Mouse (Mus musculus) MEL (cell line): ENCODE results near the gene Cisd2. TPM values are rescaled to one million over a fixed set of nuclear protein-coding genes. Genes with fewer than 3 reads are reported as not detected.

Experiments used
- DNase-seq: peaks from one replicate; pipeline ENCODE4 v3.0.0; 2011; ENCODE audit warnings: low read depth, low spot score
- H3K27ac ChIP-seq: 2 replicates; pipeline ENCODE4 v1.5.1; 2012; ENCODE audit warnings: low read depth, mild to moderate bottlenecking, control low read depth, low read length, moderate library complexity; ENCODE audit not compliant: control insufficient read depth
- H3K27me3 ChIP-seq, 2 experiments: fragments of 150-350 bp in 1 of 2; sonication (generic) in 1 of 2; 2 replicates each; pipeline ENCODE4 v1.6.1; 2012; ENCODE audit warnings: low read length in 2 of 2, mild to moderate bottlenecking in 2 of 2, improper control_type of control experiment in 1 of 2, moderate library complexity in 1 of 2; ENCODE audit not compliant: insufficient read depth in 2 of 2, control insufficient read depth in 1 of 2
- H3K36me3 ChIP-seq, 2 experiments: 2 replicates each; pipeline ENCODE4 v1.6.1; 2012 to 2014; ENCODE audit warnings: low read length in 2 of 2, improper control_type of control experiment in 1 of 2, inconsistent platforms in 1 of 2, mild to moderate bottlenecking in 1 of 2; ENCODE audit not compliant: insufficient read depth in 2 of 2, control insufficient read depth in 1 of 2
- H3K4me1 ChIP-seq, 2 experiments: fragments of 150-350 bp in 1 of 2; sonication (generic) in 1 of 2; 2 replicates each; pipeline ENCODE4 v1.6.1; 2012; ENCODE audit warnings: low read length in 2 of 2, improper control_type of control experiment in 1 of 2, mild to moderate bottlenecking in 1 of 2; ENCODE audit not compliant: insufficient read depth in 2 of 2, control insufficient read depth in 1 of 2
- H3K4me3 ChIP-seq, 2 experiments: fragments of 150-350 bp in 1 of 2; sonication (generic) in 1 of 2; 2 replicates each; pipeline ENCODE4 v1.5.1; 2012; ENCODE audit warnings: low read depth in 2 of 2, low read length in 2 of 2, mild to moderate bottlenecking in 2 of 2, moderate library complexity in 2 of 2, control low read depth in 1 of 2, improper control_type of control experiment in 1 of 2; ENCODE audit not compliant: control insufficient read depth in 1 of 2, insufficient read depth in 1 of 2
- H3K79me2 ChIP-seq: 2 replicates; pipeline ENCODE4 v1.6.1; 2012; ENCODE audit warnings: mild to moderate bottlenecking, low read length, moderate library complexity; ENCODE audit not compliant: control insufficient read depth, poor library complexity, insufficient read depth
- H3K9ac ChIP-seq: 2 replicates; pipeline ENCODE4 v1.6.1; 2012; ENCODE audit warnings: low read depth, mild to moderate bottlenecking, control low read depth, low read length, moderate library complexity; ENCODE audit not compliant: control insufficient read depth, poor library complexity, severe bottlenecking
- H3K9me3 ChIP-seq: fragments of 150-350 bp; sonication (generic); replicated peaks from 2 replicates; pipeline ENCODE4 v1.6.1; 2012; ENCODE audit warnings: mild to moderate bottlenecking, low read length, improper control_type of control experiment, moderate library complexity; ENCODE audit not compliant: insufficient read depth
- CHD1 ChIP-seq: IDR thresholded peaks from 2 replicates; pipeline ENCODE4 v1.6.1; 2012; ENCODE audit warnings: low read depth, mild to moderate bottlenecking, inconsistent platforms, low read length, improper control_type of control experiment
- E2F4 ChIP-seq: IDR thresholded peaks from 2 replicates; pipeline ENCODE4 v1.6.1; 2011; ENCODE audit warnings: low read depth, low read length, improper control_type of control experiment, borderline replicate concordance
- ELF1 ChIP-seq: IDR thresholded peaks from 2 replicates; pipeline ENCODE4 v1.6.1; 2014; ENCODE audit warnings: low read depth, mild to moderate bottlenecking, inconsistent platforms, low read length, improper control_type of control experiment, moderate library complexity
- HCFC1 ChIP-seq: IDR thresholded peaks from 2 replicates; pipeline ENCODE4 v1.6.1; 2012; ENCODE audit warnings: low read depth, mild to moderate bottlenecking, inconsistent platforms, low read length, improper control_type of control experiment, moderate library complexity
- JUND ChIP-seq: IDR thresholded peaks from 2 replicates; pipeline ENCODE4 v1.6.1; 2011; ENCODE audit warnings: low read depth, mild to moderate bottlenecking, improper control_type of control experiment, low read length
- MYB ChIP-seq: IDR thresholded peaks from 2 replicates; pipeline ENCODE4 v1.6.1; 2011; ENCODE audit warnings: mild to moderate bottlenecking, low read depth, low read length, improper control_type of control experiment
- POLR2AphosphoS2 ChIP-seq: IDR thresholded peaks from 2 replicates; pipeline ENCODE4 v1.6.1; 2011; ENCODE audit warnings: low read length, improper control_type of control experiment
- ZKSCAN1 ChIP-seq: IDR thresholded peaks from 2 replicates; pipeline ENCODE4 v1.6.1; 2012; ENCODE audit warnings: low read depth, mild to moderate bottlenecking, inconsistent platforms, low read length, improper control_type of control experiment, moderate library complexity
- ZMIZ1 ChIP-seq: IDR thresholded peaks from 2 replicates; pipeline ENCODE4 v1.6.1; 2012; ENCODE audit warnings: low read depth, mild to moderate bottlenecking, inconsistent platforms, low read length, improper control_type of control experiment, moderate library complexity
- polyA plus RNA-seq, 2 experiments: library from polyadenylated mRNA; stranded (reverse) in 1 of 2; unstranded in 1 of 2; fragments of >175 nt in 1 of 2; fragments of >200 nt in 1 of 2; gene quantifications; 2 replicates each; pipeline versions ENCODE4 v1.2.1 to v1.2.4; 2012; ENCODE audit warnings: low replicate concordance in 2 of 2, low read depth in 1 of 2; ENCODE audit not compliant: insufficient read length in 2 of 2, insufficient read depth in 1 of 2, missing spikeins in 1 of 2
- total RNA-seq: library from RNA; depleted of rRNA; stranded (reverse); fragments of 300-350 nt; gene quantifications from 2 replicates; pipeline ENCODE4 v1.2.3, GENCODE M21; 2012

The Cisd2 gene
- total and polyA plus RNA-seq, 3 experiments: 23.9 to 26.9 TPM; not detected in 1

- Histone ChIP-seq H3K9me3 (no peaks in the 10 kb centered on the region), H3K79me2 (no peaks in the 10 kb centered on the region), H3K4me3 (no peak overlapping the region), H3K9ac (no peak overlapping the region), H3K4me1 (0 out of 4 replicates have a peak, but pooled peaks cover 0 to 2% of the 10 kb centered on the region in 2 experiments), H3K27me3 (no peaks in the 10 kb centered on the region), H3K36me3 (peaks cover 0 to 18% of the 10 kb centered on the region in 2 experiments; a peak in 3 of 4 replicates), H3K27ac (no peak overlapping the region)
- peak; percentile 88 for DNase-seq
- TF ChIP-seq POLR2AphosphoS2 (0 out of 2 replicates have a peak, but pooled peaks have one; percentile 10), MYB (no peak), JUND (peak; percentile 81)
Observed at GRCm38 (mm10) chr3:135469974-135470373, 46.2 kb upstream of the Cisd2 start.

- H3K9ac ChIP-seq: no peak overlapping the region
- H3K27me3 ChIP-seq: no peaks in the 10 kb centered on the region
- H3K36me3 ChIP-seq: peaks cover 5 to 18% of the 10 kb centered on the region in 2 experiments; a peak in 3 of 4 replicates
- 0 out of 4 replicates have a peak, but pooled peaks cover 0 to 2% of the 10 kb centered on the region in 2 experiments for H3K4me1 ChIP-seq
- H3K79me2 ChIP-seq: no peaks in the 10 kb centered on the region
- no peaks in the 10 kb centered on the region for H3K9me3 ChIP-seq
- no peak overlapping the region for H3K4me3 ChIP-seq
- TF ChIP-seq POLR2AphosphoS2: peak; percentile 32; the same call in 1 of the 2 replicates
- TF ChIP-seq CHD1: no peak
- TF ChIP-seq ELF1: no peak
- no peak for TF ChIP-seq ZKSCAN1
- TF ChIP-seq ZMIZ1: 0 out of 2 replicates have a peak, but pooled peaks have one; percentile 14
- TF ChIP-seq E2F4: no peak
- TF ChIP-seq, all 39 proteins: peak for 2
- DNase-seq: no peak
- H3K27ac ChIP-seq: no peak overlapping the region
Observed at GRCm38 (mm10) chr3:135469146-135469545, 45.4 kb upstream of the Cisd2 start.

- 0 out of 2 replicates have a peak, but pooled peaks have one; percentile 4 for TF ChIP-seq POLR2AphosphoS2
- no peak for TF ChIP-seq HCFC1
- Histone ChIP-seq H3K36me3 (peaks cover 11 to 18% of the 10 kb centered on the region in 2 experiments), H3K9me3 (no peaks in the 10 kb centered on the region), H3K27me3 (no peaks in the 10 kb centered on the region), H3K9ac (no peak overlapping the region), H3K27ac (no peak overlapping the region), H3K4me3 (no peak overlapping the region), H3K4me1 (0 out of 4 replicates have a peak, but pooled peaks cover 0 to 2% of the 10 kb centered on the region in 2 experiments), H3K79me2 (no peaks in the 10 kb centered on the region)
- no peak for DNase-seq
Observed at GRCm38 (mm10) chr3:135468402-135468801, 44.7 kb upstream of the Cisd2 start.
